Mouse (Mus musculus): ENCODE results near the gene Trak1.

DNA sequence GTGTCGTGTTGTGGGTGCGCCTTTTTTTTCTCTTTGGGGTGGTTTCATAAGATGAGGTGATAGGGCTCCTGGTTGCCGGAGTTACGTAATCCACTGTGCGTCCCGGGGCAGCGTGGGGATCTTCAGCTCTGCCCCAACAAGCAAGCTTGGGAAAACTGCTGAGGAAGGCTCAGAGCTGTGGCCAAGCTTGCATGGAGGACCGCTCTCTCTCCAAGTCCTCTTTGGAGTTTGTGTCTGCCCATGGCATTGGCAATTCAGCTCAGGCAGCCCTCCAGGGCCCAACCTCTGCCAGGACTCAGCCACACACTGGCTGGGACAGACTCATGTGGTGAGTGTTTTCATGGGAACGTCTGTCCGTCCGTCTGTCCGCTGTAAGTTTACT lies 69.6 kb downstream of the Trak1 start:
- no peak for TF ChIP-seq EP300 (IDR thresholded peaks at IDR 0.05; ENCODE audit: low read length)
- TF ChIP-seq NELFE (IDR thresholded peaks at IDR 0.05; ENCODE audit: low read depth, low read length), result no peak
- no peak for TF ChIP-seq ZKSCAN1 (IDR thresholded peaks at IDR 0.05; ENCODE audit: borderline replicate concordance, low read depth, low read length)
- TF ChIP-seq NRF1 (IDR thresholded peaks at IDR 0.05; ENCODE audit: low read depth, low read length), result no peak
- TF ChIP-seq SIN3A (IDR thresholded peaks at IDR 0.05; ENCODE audit: low read length), result no peak
- TF ChIP-seq ZC3H11A (IDR thresholded peaks at IDR 0.05; ENCODE audit: low read depth, low read length), result no peak
